Mouse (Mus musculus) kidney, postnatal 10 days (tissue): ENCODE measurements around the gene Katnbl1.
"Not testable (repeated sequence)": the region's sequence is repeated elsewhere in the genome, so short reads cannot be mapped to it uniquely, and the experiment has no call there.

Source experiments
- DNase-seq: peaks from one replicate; pipeline ENCODE4 v3.0.0; 2021; ENCODE audit warnings: mixed read lengths

Katnbl1 gene

DNA sequence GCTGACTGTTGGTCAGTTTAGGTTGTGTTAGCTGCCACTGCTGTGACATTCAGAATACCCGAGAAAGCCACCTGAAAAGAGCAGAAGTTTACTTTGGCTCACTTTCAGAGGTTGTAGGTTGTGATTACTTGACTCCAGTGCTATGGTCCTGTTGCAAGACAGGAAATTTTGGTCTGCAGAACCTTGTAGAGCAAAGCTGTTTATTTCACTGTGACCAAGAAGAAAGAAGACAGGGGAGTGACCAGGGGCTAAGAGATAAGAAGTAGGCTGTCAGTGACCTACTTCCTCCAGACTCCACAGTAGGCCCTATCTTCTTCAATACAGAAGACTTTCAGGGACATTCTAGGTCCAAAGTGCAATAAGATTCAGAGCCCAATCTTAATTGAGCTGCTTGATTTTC, 17.6 kb downstream of the Katnbl1 start:
- DNase-seq = no peak

DNA sequence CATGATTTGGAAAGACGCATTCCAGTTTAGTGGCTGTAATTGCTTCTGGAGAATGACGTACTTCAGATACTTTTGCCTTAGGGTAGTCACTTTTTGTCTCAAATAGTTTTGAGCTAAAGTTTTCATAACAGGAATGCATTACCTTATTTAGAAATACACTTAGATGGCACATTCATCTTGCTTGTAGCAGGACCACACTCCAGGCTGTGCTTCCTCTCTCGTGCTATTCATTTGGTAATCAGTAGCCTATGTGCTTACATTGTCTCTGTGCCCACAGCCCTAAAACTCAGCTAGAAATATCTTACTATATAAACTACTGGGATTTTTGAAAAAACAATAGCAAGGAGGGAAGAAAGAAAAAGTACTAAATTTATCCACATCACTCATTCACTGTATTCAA, 28.0 kb downstream of the Katnbl1 start:
- no peak for DNase-seq

DNA sequence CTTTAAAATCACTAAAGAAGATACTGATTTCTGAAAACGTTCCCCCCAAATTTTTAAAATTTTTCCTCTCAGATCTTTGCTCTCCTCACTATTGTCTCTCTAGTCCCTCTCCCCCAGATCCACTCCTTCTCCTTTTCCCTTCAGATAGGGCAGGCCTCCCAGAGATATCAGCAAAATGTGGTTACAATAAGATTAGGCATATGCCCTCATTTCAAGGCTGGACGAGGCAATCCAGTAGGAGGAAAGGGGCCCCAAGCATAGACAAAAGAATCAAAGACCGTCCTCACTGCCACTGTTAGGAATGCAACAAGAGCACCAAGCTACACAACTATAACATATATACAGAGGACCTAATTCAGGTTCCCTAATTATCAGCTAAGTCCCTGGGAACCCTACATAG, 46.3 kb downstream of the Katnbl1 start:
- DNase-seq = no peak

DNA sequence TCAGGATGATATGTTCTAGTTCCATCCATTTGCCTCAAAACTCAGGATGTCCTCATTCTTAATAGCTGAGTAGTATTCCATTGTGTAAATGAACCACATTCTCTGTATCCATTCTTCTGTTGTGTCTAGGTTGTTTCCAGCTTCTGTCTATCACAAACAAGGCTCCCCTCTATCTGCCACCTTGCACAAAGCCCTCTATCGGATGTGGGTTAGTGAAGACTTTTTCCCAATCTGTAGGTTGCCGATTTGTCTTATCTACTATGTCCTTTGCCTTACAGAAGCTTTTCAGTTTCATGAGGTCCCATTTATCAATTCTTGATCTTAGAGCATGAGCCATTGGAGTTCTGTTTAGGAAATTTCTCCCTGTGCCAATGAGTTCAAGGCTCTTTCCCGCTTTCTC, 49.5 kb downstream of the Katnbl1 start:
- not testable (repeated sequence) for DNase-seq

DNA sequence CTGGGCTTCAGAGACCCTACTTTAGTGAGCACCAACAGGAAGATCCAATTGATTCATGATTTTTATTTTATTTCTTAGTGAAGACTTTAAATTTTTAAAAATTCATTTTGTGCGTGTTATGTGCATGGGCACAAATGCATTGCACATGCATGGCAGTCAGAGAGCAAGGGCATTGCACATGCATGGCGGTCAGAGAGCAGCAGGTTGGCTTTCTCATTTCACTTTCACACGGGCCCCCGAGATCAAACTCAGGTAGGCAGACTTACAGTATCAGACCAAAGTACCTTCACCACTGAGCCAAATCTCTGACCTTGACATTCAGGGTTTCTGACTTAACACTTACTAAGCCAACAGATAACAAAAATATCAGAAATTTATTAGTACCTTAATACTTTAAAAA, 50.7 kb downstream of the Katnbl1 start:
- no peak for DNase-seq

DNA sequence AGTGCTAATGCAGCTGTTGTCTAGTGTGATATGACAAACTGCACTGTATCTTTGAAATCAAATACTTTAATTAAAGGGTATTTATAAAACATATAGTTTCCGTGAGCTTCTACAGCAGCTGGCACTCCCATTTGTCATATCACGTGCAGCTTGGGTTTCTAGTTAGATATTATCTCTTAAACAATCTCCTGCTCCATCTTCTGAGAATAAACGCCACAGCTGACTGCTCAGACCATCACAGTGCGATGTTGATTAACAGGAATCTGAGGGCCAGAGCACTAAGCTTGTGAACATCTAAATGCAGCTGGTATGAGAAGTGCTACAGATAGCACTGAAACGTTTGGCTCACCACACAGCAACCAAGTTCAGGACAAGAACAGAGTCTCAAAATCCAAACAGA, 51.4 kb downstream of the Katnbl1 start:
- no peak for DNase-seq

DNA sequence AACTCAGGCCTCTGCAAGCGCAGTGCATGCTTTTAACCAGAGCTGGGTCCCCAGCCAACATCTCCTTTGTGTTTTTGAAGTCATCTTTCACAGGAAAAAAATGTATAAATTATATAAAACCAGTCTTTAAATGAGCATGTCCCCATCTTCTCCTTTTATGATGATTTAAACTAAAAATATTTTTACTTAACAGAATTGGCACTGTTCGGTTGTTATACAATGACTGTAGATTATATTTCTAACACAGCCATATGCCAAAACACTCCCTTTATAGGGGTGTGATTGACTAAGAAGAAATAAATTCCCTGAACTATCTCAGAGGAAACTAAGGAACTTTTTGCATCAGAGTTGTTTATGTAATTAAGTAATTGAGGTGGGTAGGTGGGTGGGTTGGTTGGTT, 53.5 kb downstream of the Katnbl1 start:
- no peak for DNase-seq

DNA sequence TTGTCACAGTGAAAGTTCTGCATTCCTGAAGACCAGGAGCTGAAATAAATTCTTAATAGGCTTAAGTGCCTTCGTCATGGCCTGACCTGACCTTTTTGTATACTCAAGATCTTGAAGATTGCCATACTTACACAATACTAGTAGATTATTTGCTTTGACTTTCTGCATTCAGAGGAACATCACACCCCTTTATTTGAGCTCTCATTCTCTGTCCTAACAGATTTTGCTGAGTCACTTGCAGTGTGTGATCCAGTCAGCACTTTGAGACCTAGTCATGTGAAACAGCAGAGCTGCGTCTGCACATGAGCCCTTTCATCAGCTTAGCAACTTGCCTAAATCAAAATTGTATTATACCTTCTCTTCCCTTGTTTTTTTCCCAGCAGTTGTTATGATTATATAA, 54.3 kb downstream of the Katnbl1 start:
- peak; percentile 7 for DNase-seq

DNA sequence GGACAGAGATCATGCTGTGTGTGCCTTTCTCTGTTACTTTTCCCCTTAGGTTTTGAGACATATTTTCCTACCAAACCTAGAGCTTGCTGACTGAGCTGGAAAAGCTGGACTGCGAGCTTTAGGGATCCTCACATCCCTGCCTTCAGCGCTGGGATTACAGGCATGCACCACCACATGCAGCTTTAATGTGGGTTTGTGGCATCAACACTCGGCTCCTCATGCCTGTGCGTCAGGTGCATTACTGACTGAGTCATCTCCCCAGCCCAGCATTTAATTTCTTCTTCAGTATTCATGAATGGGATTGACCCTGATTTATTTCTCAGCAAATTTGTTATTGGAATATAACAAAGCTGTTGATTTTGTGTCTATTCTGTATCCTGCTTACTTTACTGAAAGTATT, 57.3 kb downstream of the Katnbl1 start:
- DNase-seq = no peak

DNA sequence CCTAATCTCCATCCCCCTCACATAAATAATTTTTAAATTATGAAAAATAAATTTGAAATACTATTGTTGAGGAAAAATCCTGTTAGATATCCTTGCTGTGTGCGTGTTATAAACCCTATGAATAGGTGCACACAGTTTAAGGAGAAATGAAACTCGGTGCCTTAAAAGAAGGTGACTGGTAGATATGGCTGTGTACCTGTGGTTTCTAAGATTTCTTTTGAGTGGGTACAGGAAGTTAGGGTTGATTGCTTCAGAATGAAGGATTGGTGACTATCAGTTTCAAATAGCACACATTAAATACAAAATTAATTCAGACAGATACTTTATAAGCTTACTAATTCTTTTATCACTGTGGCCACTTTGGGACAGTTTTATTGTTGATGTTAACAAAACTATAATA, 58.6 kb downstream of the Katnbl1 start:
- DNase-seq = no peak

DNA sequence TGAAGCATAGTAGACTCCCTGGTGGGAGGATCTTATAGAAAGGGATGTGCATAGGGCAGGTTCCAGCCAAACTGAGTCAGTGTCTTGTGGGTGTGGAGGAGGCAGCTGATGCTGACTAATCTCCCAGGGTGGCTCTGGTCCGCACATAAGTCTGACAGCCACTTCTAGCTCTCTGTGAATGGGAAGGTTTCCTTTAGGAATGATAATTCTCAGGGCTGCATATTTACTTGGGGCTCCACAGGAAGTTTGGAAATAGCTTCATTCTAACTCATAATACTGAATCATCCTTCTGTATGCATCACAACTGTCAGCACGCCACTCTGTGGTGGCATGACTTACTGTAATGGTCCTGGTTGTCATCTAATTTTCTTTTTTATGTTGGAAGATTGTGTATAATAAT, 64.5 kb downstream of the Katnbl1 start:
- no peak for DNase-seq

DNA sequence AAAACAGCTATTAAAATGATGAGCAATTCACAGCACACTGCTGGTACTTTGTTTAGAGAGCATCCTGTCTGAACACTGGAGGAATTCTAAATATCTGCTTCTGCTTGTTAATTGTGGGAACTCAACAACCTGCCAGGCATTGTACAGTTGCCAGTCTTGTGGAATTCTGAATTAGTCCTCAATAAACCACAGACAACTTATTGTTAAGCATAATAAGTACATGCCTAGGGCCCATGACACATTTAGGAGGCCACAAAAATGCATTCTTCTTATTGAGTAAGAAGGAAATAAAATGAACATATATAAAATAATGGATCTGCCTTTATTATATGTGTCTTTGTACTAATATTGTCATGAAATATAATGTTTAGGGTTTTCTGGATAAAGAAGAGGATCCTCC, 66.5 kb downstream of the Katnbl1 start:
- no peak for DNase-seq

DNA sequence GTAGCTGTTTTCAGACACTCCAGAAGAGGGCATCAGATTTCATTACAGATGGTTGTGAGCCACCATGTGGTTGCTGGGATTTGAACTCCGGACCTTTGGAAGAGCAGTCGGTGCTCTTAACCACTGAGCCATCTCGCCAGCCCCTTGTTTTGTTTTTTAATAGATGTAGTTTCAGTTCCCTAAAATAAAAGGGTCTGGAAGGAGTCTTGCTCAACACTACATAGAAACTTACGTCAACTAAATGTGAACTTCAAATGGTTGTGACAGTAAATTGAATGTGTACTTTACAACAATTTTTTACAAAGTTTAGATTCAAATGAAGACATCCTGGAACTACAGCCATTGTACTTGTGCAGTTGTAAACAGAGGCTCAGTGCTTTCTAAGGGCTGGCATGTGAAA, 69.0 kb downstream of the Katnbl1 start:
- not testable (repeated sequence) for DNase-seq

DNA sequence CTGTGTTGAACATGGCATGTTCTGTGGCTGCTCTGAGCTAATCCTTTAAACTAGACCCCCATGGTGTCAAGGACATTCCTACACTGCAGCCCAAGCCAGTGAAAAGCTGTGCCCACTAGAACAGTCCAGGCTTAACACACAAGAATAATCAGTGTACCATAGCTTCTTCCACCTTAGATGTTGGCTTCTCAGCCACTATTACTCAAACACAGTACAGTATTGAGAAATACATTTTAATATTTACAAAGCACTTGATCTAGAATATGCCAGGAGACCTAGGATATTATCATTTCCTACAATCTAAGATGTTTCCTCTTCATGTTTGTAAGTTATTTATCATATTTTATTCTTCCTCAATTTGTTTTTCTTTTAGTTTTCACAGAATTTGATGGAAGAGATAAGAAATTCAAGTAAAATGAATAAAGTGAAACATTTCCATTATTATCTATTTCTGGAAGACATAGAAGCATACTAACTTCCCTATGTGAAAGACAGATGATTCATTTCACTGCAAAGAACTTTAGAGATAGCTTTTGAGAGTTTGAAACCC, 69.6 kb downstream of the Katnbl1 start:
- DNase-seq = no peak

DNA sequence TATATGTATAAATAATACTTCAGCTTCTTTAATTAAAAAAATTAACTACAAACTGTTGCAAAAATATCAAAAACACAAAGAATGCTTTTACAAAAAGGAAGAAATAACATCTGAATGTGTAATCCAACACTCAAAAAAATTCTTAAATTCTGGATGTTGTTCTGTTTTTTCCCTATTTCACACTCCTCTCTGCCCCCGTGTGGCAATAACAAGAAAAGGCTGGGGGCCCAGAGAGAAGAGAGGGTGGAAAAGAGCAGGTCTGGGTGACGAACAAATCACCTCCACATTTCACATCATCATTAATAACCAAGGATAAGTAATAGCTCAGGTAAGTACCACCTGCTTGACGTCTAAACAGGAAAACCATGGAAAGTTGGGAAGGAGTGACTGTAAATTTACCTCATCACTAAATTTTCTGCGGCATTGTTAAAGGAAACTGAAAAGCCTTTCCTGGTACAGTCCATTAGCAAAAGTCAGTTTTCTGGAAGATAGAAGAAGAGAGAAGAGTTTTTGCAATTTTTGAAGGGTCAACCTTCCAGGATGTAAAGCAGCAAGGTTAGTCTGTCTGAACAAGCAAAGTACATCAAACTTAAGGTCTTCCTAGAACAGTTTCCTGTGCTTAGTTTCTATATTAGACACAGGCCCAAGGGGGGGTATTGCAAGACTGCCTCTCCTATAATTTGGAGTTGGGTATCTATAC, 70.7 kb downstream of the Katnbl1 start:
- peak; percentile 51 for DNase-seq

DNA sequence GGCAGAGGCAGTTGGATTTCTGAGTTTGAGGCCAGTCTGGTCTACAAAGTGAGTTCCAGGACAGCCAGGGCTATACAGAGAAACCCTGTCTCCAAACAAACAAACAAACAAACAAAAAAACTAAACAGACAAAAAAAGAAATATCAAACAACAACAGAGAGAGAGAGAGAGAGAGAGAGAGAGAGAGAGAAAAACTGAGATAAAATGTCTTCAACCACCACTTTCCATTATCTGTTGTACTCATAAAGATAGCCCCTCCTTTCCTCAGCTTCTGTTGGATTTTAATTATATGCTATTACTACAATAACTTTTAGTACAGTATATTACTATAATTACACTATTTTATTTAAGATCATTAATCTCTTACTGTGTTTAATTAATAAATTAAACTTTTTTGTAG, 73.5 kb downstream of the Katnbl1 start:
- DNase-seq = not testable (repeated sequence)

DNA sequence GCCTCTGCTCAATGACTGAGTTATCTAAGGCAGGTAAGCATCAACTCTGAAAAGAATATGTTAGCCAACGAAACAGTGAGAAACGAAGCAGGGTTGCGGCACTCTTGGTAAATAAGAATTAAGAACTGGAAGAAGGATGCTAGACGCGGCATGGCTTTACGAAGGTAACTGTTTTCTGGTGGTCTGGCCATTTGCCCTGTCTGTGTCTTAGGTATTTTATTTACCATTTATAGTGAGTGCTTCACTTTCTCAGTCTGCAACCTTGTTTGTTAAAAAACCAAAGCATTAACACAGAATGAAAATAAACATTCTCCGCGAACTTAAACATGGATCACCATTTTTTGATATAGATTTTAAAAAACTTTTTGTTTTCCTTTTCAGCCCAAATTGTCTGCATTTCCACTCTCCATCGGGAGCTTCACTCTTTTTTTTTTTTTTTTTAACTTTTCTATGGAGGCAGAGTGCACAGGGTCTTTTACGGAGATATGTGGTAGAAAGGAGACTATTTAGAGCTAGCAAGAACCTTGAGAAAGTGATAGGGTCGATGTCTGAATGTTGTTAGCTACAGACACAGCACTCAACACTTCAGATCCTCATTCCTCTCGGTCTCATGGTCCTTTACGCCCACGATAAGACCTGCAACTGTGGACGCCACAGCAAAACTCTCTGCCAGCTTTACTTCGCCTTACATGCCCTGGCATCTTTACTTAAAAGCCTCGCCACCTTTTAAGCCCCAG, 75.3 kb downstream of the Katnbl1 start:
- DNase-seq = no peak

DNA sequence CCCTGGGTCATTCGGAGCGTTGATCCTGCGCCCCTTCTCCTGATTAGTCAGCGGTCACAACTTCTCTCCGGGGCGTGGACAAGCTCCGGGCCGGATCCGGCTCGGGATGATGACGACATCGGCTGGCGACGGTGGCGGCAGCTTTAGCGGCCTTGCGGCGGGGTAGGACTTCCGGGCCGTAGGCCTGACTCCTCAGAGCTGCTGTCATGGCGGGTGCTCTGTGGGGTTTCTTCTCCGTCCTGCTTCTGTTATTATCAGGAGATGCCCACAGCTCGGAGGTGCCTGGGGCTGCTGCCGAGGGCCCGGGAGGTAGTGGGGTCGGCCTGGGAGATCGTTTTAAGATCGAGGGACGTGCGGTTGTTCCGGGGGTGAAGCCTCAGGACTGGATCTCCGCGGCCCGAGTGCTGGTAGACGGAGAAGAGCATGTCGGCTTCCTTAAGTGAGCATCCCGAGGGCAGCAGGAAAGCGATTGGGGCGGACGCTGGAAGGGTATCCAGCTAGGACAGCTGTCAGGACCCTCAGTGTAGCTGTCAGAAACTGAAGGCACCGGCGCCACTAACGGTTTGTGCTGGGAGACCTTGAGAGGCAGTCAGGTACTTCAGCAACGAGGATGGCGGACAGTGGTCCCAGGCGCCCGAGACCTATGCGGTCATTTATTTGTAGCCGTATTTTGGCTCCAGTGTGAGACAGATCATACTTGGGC, 76.0 kb downstream of the Katnbl1 start, which contains the start of gene Emc7:
Gene Emc7, plus strand, starts transcription at position 136 of the 703 bp plus-strand sequence.
- peak; percentile 99 for DNase-seq

DNA sequence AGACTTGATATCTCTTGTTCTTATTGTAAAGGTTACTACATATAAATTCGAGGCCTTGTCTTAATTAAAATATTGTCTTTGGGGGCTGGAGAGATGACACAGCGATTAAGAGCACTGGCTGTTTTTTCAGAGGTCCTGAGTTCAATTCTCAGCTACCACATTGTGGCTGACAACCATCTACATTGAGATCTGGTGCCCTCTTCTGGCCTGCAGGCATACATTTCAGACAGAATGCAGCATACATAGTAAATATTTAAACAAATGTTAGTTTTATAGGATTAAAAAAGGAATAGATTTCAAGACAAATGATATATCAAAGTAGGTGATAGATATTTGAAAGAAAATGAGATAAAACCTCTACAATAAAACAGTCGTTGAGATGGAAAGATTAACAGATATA, 81.5 kb downstream of the Katnbl1 start:
- DNase-seq = no peak
